Mouse (Mus musculus) neural tube, embryonic 14.5 days (tissue): ENCODE results near the gene Ighmbp2. TPM values are rescaled to one million over a fixed set of nuclear protein-coding genes. Genes with fewer than 3 reads are reported as not detected.

Experiments used
- ATAC-seq: fragments of 200-750 bp; cut with Nextera tagmentation; 2 replicates; pipeline ENCODE4 v1.8.0; 2017; ENCODE audit warnings: low read depth, mild to moderate bottlenecking, moderate TSS enrichment, moderate library complexity
- H3K27ac ChIP-seq: fragments of 300-500 bp; sonication (generic); 2 replicates; pipeline ENCODE4 v1.5.1; 2014; ENCODE audit warnings: low read depth, mild to moderate bottlenecking, control low read depth, low read length, moderate library complexity, mixed read lengths
- H3K27me3 ChIP-seq: fragments of 300-500 bp; sonication (generic); 2 replicates; pipeline ENCODE4 v1.6.1; 2014; ENCODE audit warnings: low read length; ENCODE audit not compliant: control insufficient read depth, insufficient read depth
- H3K36me3 ChIP-seq: fragments of 300-500 bp; sonication (generic); 2 replicates; pipeline ENCODE4 v1.6.1; 2014; ENCODE audit warnings: low read length, mixed read lengths; ENCODE audit not compliant: control insufficient read depth, insufficient read depth
- H3K4me1 ChIP-seq: fragments of 300-500 bp; sonication (generic); 2 replicates; pipeline ENCODE4 v1.6.1; 2014; ENCODE audit warnings: low read length; ENCODE audit not compliant: control insufficient read depth, insufficient read depth
- H3K4me2 ChIP-seq: fragments of 300-500 bp; sonication (generic); 2 replicates; pipeline ENCODE4 v1.6.1; 2014; ENCODE audit warnings: mild to moderate bottlenecking, low read depth, low read length, control low read depth
- H3K4me3 ChIP-seq: fragments of 300-500 bp; sonication (generic); 2 replicates; pipeline ENCODE4 v1.5.1; 2014; ENCODE audit warnings: low read depth, low read length, control low read depth, mixed read lengths
- H3K9ac ChIP-seq: fragments of 300-500 bp; sonication (generic); replicated peaks from 2 replicates; pipeline ENCODE4 v1.6.1; 2014; ENCODE audit warnings: low read depth, mild to moderate bottlenecking, control low read depth, low read length, mixed read lengths
- H3K9me3 ChIP-seq: fragments of 300-500 bp; sonication (generic); 2 replicates; pipeline ENCODE4 v1.6.1; 2016; ENCODE audit warnings: low read length; ENCODE audit not compliant: control insufficient read depth
- WGBS: fragments of 180-500 bp; shearing (Covaris S2); extraction: QIAGEN DNeasy Blood & Tissue Kit; methylation state at CpG from one replicate; pipeline ENCODE4 v1.1.7; 2014; 5-methylcytosine and 5-hydroxymethylcytosine counted together
- polyA plus RNA-seq: library from polyadenylated mRNA; unstranded; fragments of >200 nt; fragmentation: Nextera tagmentation; extraction: Ambion mirVana; gene quantifications from 2 replicates; pipeline ENCODE4 v1.2.1, GENCODE M21; 2014

The Ighmbp2 gene
- polyA plus RNA-seq, 1 experiment from 2014 or later = 9.6 TPM

- no peak overlapping the region for H3K4me2 ChIP-seq
Measured at GRCm38 (mm10) chr19:3269279-3269678, 13.5 kb downstream of the Ighmbp2 start.

GRCm38 (mm10) chr19:3268218-3268980 lies 14.4 kb downstream of the Ighmbp2 start:
- no peak overlapping the region for H3K4me2 ChIP-seq
- H3K4me1 ChIP-seq = no peaks in the 10 kb centered on the region
- H3K9me3 ChIP-seq = no peaks in the 10 kb centered on the region
- H3K27me3 ChIP-seq = no peaks in the 10 kb centered on the region
- WGBS = 94% methylated on average over 17 of the region's 17 CpGs
- H3K36me3 ChIP-seq = peaks cover 80% of the 10 kb centered on the region
- no peak for ATAC-seq
- no peak overlapping the region for H3K27ac ChIP-seq
- H3K4me3 ChIP-seq = no peak overlapping the region
- H3K9ac ChIP-seq = no peak overlapping the region

More at GRCm38 (mm10) chr19:3269279-3269678, 13.5 kb downstream of the Ighmbp2 start:
- Histone ChIP-seq H3K36me3 (peaks cover 77% of the 10 kb centered on the region), H3K27ac (no peak overlapping the region), H3K9ac (no peak overlapping the region), H3K4me1 (no peaks in the 10 kb centered on the region), H3K9me3 (no peaks in the 10 kb centered on the region), H3K27me3 (no peaks in the 10 kb centered on the region), H3K4me3 (no peak overlapping the region)
- WGBS = 92% methylated on average over 9 of the region's 9 CpGs
- ATAC-seq = no peak

GRCm38 (mm10) chr19:3267340-3267739 lies 15.5 kb downstream of the Ighmbp2 start:
- H3K27ac ChIP-seq = no peak overlapping the region
- no peaks in the 10 kb centered on the region for H3K9me3 ChIP-seq
- no peak overlapping the region for H3K9ac ChIP-seq
- H3K4me3 ChIP-seq = no peak overlapping the region
- H3K4me2 ChIP-seq = no peak overlapping the region
- no peaks in the 10 kb centered on the region for H3K27me3 ChIP-seq
- ATAC-seq = no peak
- H3K36me3 ChIP-seq = peaks cover 72% of the 10 kb centered on the region
- 94% methylated on average over 4 of the region's 4 CpGs for WGBS
- no peaks in the 10 kb centered on the region for H3K4me1 ChIP-seq

GRCm38 (mm10) chr19:3266676-3267075 lies 16.1 kb downstream of the Ighmbp2 start:
- ATAC-seq = no peak
- no peak overlapping the region for H3K4me2 ChIP-seq
- no peaks in the 10 kb centered on the region for H3K27me3 ChIP-seq
- H3K36me3 ChIP-seq = peaks cover 74% of the 10 kb centered on the region
- 100% methylated on average over 4 of the region's 4 CpGs for WGBS
- no peak overlapping the region for H3K9ac ChIP-seq
- no peaks in the 10 kb centered on the region for H3K4me1 ChIP-seq
- H3K27ac ChIP-seq = no peak overlapping the region
- H3K9me3 ChIP-seq = no peaks in the 10 kb centered on the region
- H3K4me3 ChIP-seq = no peak overlapping the region

- no peak overlapping the region for H3K4me2 ChIP-seq
- WGBS = 94% methylated on average over 4 of the region's 5 CpGs
- ATAC-seq = no peak
- no peak overlapping the region for H3K27ac ChIP-seq
- no peak overlapping the region for H3K4me3 ChIP-seq
- no peak overlapping the region for H3K9ac ChIP-seq
- H3K36me3 ChIP-seq = peaks cover 75% of the 10 kb centered on the region
- H3K27me3 ChIP-seq = no peaks in the 10 kb centered on the region
- H3K4me1 ChIP-seq = no peaks in the 10 kb centered on the region
- no peaks in the 10 kb centered on the region for H3K9me3 ChIP-seq
Measured at GRCm38 (mm10) chr19:3266136-3266535, 16.7 kb downstream of the Ighmbp2 start.

- WGBS = 96% methylated on average over 9 of the region's 9 CpGs
- no peaks in the 10 kb centered on the region for H3K27me3 ChIP-seq
- no peak for ATAC-seq
- H3K4me2 ChIP-seq = no peak overlapping the region
- H3K4me3 ChIP-seq = no peak overlapping the region
- no peaks in the 10 kb centered on the region for H3K4me1 ChIP-seq
- H3K9me3 ChIP-seq = no peaks in the 10 kb centered on the region
- H3K36me3 ChIP-seq = peaks cover 76% of the 10 kb centered on the region
- H3K27ac ChIP-seq = no peak overlapping the region
- no peak overlapping the region for H3K9ac ChIP-seq
Measured at GRCm38 (mm10) chr19:3265180-3265579, 17.6 kb downstream of the Ighmbp2 start.

GRCm38 (mm10) chr19:3264348-3264747 lies 18.5 kb downstream of the Ighmbp2 start:
- H3K4me2 ChIP-seq = no peak overlapping the region
- peaks cover 73% of the 10 kb centered on the region for H3K36me3 ChIP-seq
- H3K4me3 ChIP-seq = no peak overlapping the region
- 99% methylated on average over 6 of the region's 6 CpGs for WGBS
- H3K27me3 ChIP-seq = no peaks in the 10 kb centered on the region
- H3K4me1 ChIP-seq = no peaks in the 10 kb centered on the region
- H3K9ac ChIP-seq = no peak overlapping the region
- H3K9me3 ChIP-seq = no peaks in the 10 kb centered on the region
- no peak overlapping the region for H3K27ac ChIP-seq
- no peak for ATAC-seq

- Histone ChIP-seq H3K36me3 (peaks cover 56% of the 10 kb centered on the region), H3K9me3 (no peaks in the 10 kb centered on the region), H3K9ac (no peak overlapping the region), H3K4me1 (no peaks in the 10 kb centered on the region), H3K4me3 (no peak overlapping the region), H3K27me3 (no peaks in the 10 kb centered on the region), H3K4me2 (no peak overlapping the region), H3K27ac (no peak overlapping the region)
- WGBS = 88% methylated on average over 12 of the region's 12 CpGs
- ATAC-seq = no peak
Measured at GRCm38 (mm10) chr19:3261764-3262525, 20.9 kb downstream of the Ighmbp2 start.

GRCm38 (mm10) chr19:3261336-3261735 lies 21.5 kb downstream of the Ighmbp2 start:
- Histone ChIP-seq H3K4me1 (no peaks in the 10 kb centered on the region), H3K4me3 (no peak overlapping the region), H3K9ac (no peak overlapping the region), H3K27me3 (no peaks in the 10 kb centered on the region), H3K4me2 (no peak overlapping the region), H3K36me3 (peaks cover 49% of the 10 kb centered on the region), H3K27ac (no peak overlapping the region), H3K9me3 (no peaks in the 10 kb centered on the region)
- WGBS = 99% methylated on average over 7 of the region's 7 CpGs
- no peak for ATAC-seq
